Mouse (Mus musculus) limb, embryonic 12.5 days (tissue): ENCODE results near the gene Fgfr3. TPM values are rescaled to one million over a fixed set of nuclear protein-coding genes. Genes with fewer than 3 reads are reported as not detected.

ENCODE experiments used
- ATAC-seq: fragments of 200-750 bp; cut with Nextera tagmentation; 2 replicates; pipeline ENCODE4 v1.8.0; 2017; ENCODE audit warnings: low read depth, moderate TSS enrichment; ENCODE audit not compliant: insufficient number of reproducible peaks, insufficient read depth, low FRiP score, low TSS enrichment
- H3K27ac ChIP-seq: fragments of 300-500 bp; sonication (generic); 2 replicates; pipeline ENCODE4 v1.5.1; 2016; ENCODE audit warnings: mild to moderate bottlenecking, moderate library complexity
- H3K27me3 ChIP-seq: fragments of 300-500 bp; sonication (generic); 2 replicates; pipeline ENCODE4 v1.6.1; 2016; ENCODE audit warnings: mild to moderate bottlenecking, moderate library complexity
- H3K36me3 ChIP-seq: fragments of 300-500 bp; sonication (generic); 2 replicates; pipeline ENCODE4 v1.6.1; 2016; ENCODE audit warnings: mild to moderate bottlenecking, moderate library complexity
- H3K4me1 ChIP-seq: fragments of 300-500 bp; sonication (generic); replicated peaks from 2 replicates; pipeline ENCODE4 v1.6.1; 2016
- H3K4me2 ChIP-seq: fragments of 300-500 bp; sonication (generic); 2 replicates; pipeline ENCODE4 v1.6.1; 2016; ENCODE audit warnings: mild to moderate bottlenecking, moderate library complexity
- H3K4me3 ChIP-seq: fragments of 300-500 bp; sonication (generic); replicated peaks from 2 replicates; pipeline ENCODE4 v1.5.1; 2016; ENCODE audit warnings: mild to moderate bottlenecking
- H3K9ac ChIP-seq: fragments of 300-500 bp; sonication (generic); replicated peaks from 2 replicates; pipeline ENCODE4 v1.6.1; 2016; ENCODE audit warnings: mild to moderate bottlenecking, moderate library complexity
- H3K9me3 ChIP-seq: fragments of 300-500 bp; sonication (generic); 2 replicates; pipeline ENCODE4 v1.6.1; 2016; ENCODE audit warnings: mild to moderate bottlenecking, moderate library complexity
- WGBS: fragments of 180-500 bp; shearing (Covaris S2); methylation state at CpG from one replicate; pipeline ENCODE4 v1.1.7; 2016; 5-methylcytosine and 5-hydroxymethylcytosine counted together
- polyA plus RNA-seq: library from polyadenylated mRNA; unstranded; fragments of >200 nt; fragmentation: Nextera tagmentation; extraction: Ambion mirVana; gene quantifications from 2 replicates; pipeline ENCODE4 v1.2.1, GENCODE M21; 2016

The Fgfr3 gene
- polyA plus RNA-seq, 1 experiment from 2014 or later, result 24.5 TPM

GRCm38 (mm10) chr5:33718460-33718859 is 3.0 kb upstream of the Fgfr3 start:
- Histone ChIP-seq H3K9me3 (no peaks in the 10 kb centered on the region), H3K4me2 (no peak overlapping the region), H3K4me3 (no peak overlapping the region), H3K4me1 (peaks cover 30% of the 10 kb centered on the region), H3K27ac (no peak overlapping the region), H3K27me3 (peaks cover 38% of the 10 kb centered on the region), H3K9ac (no peak overlapping the region), H3K36me3 (no peaks in the 10 kb centered on the region)
- no peak for ATAC-seq
- WGBS, result 67% methylated on average over 5 of the region's 5 CpGs

- Histone ChIP-seq H3K4me3 (peak overlapping the region; percentile 75), H3K4me2 (peak overlapping the region; percentile 96), H3K27me3 (peaks cover 63% of the 10 kb centered on the region), H3K9ac (peak overlapping the region; percentile 87), H3K4me1 (peaks cover 45% of the 10 kb centered on the region), H3K36me3 (peaks cover 5% of the 10 kb centered on the region; the same call in 1 of the 2 replicates), H3K27ac (no peak overlapping the region), H3K9me3 (no peaks in the 10 kb centered on the region)
- 12% methylated on average over 8 of the region's 8 CpGs for WGBS
- no peak for ATAC-seq
These were observed 503 bp upstream of the Fgfr3 start for GRCm38 (mm10) chr5:33720852-33721490.

GRCm38 (mm10) chr5:33722266-33723018 is 968 bp downstream of the Fgfr3 start:
- H3K4me1 ChIP-seq, result peaks cover 38% of the 10 kb centered on the region
- ATAC-seq, result 0 out of 2 replicates have a peak, but pooled peaks have one; percentile 1
- H3K9ac ChIP-seq, result peak overlapping the region; percentile 87
- peak overlapping the region; percentile 81 for H3K27ac ChIP-seq
- H3K9me3 ChIP-seq, result no peaks in the 10 kb centered on the region
- WGBS, result under 1% methylated on average over 53 of the region's 53 CpGs
- H3K4me2 ChIP-seq, result peak overlapping the region; percentile 96
- H3K36me3 ChIP-seq, result peaks cover 9% of the 10 kb centered on the region
- H3K27me3 ChIP-seq, result peaks cover 76% of the 10 kb centered on the region
- peak overlapping the region; percentile 75 for H3K4me3 ChIP-seq

- H3K4me1 ChIP-seq, result peaks cover 38% of the 10 kb centered on the region
- under 1% methylated on average over 61 of the region's 61 CpGs for WGBS
- peak overlapping the region; percentile 75 for H3K4me3 ChIP-seq
- H3K27me3 ChIP-seq, result peaks cover 83% of the 10 kb centered on the region
- H3K4me2 ChIP-seq, result peak overlapping the region; percentile 96
- peaks cover 16% of the 10 kb centered on the region for H3K36me3 ChIP-seq
- peak overlapping the region; percentile 87 for H3K9ac ChIP-seq
- peak overlapping the region; percentile 81 for H3K27ac ChIP-seq
- no peak for ATAC-seq
- H3K9me3 ChIP-seq, result no peaks in the 10 kb centered on the region
These were observed 1.7 kb downstream of the Fgfr3 start for GRCm38 (mm10) chr5:33723019-33723640.

- peak overlapping the region; percentile 96 for H3K4me2 ChIP-seq
- no peaks in the 10 kb centered on the region for H3K9me3 ChIP-seq
- H3K4me1 ChIP-seq, result peaks cover 38% of the 10 kb centered on the region
- no peak for ATAC-seq
- H3K9ac ChIP-seq, result peak overlapping the region; percentile 87
- peaks cover 84% of the 10 kb centered on the region for H3K27me3 ChIP-seq
- H3K4me3 ChIP-seq, result peak overlapping the region; percentile 75
- 2% methylated on average over 36 of the region's 36 CpGs for WGBS
- peaks cover 21% of the 10 kb centered on the region for H3K36me3 ChIP-seq
- H3K27ac ChIP-seq, result peak overlapping the region; percentile 81
These were observed 2.4 kb downstream of the Fgfr3 start for GRCm38 (mm10) chr5:33723641-33724465.

GRCm38 (mm10) chr5:33726081-33726647 is 4.7 kb downstream of the Fgfr3 start:
- no peak overlapping the region for H3K27ac ChIP-seq
- peaks cover 34% of the 10 kb centered on the region for H3K4me1 ChIP-seq
- peaks cover 84% of the 10 kb centered on the region for H3K27me3 ChIP-seq
- ATAC-seq, result no peak
- no peaks in the 10 kb centered on the region for H3K9me3 ChIP-seq
- WGBS, result 74% methylated on average over 7 of the region's 7 CpGs
- no peak overlapping the region for H3K9ac ChIP-seq
- peaks cover 42% of the 10 kb centered on the region for H3K36me3 ChIP-seq
- 0 out of 2 replicates have a peak overlapping the region, but pooled peaks have one; percentile 96 for H3K4me2 ChIP-seq
- no peak overlapping the region for H3K4me3 ChIP-seq

DNA sequence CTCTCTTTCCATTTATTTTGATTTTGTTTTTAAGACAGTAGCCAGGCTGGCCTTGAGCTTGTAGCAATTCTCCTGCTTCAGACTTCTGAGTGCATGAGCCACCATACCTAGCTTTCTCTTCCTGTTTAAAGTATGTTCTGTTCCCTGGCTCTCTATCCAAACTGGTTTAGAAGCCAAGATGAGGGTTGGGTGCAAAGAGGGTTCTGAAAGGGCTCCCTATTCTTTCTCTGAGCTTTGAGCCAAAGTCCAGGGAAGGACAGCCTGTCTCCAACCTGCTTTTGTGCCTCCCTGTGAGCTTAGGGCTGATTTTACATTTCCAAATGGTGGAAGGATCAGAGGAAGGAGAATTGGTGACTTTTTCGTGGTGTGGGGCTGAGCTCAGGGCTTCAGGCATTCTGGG is 5.4 kb downstream of the Fgfr3 start:
- WGBS, result 60% methylated on average over 1 of the region's 1 CpGs
- H3K27me3 ChIP-seq, result peaks cover 89% of the 10 kb centered on the region
- no peak overlapping the region for H3K4me2 ChIP-seq

DNA sequence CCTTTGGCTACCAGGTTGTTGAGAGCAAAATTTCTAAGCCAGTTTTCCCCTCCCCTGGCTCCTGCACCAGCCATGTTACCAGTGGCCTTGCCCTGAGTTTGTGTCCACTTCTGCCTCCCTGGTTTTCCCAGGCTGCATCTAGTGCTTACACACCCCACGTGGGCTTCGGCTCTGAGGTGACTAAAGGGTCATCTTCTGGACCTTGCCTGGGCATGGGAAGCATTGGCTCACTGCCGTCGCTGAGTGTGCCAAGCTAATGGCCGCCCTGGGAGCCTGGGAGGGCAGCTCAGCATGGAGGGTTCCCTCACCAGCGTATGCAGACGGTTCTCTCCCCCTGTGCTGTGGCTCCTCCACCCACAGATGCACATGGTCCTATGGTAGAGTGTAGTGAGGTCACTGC is 7.4 kb downstream of the Fgfr3 start:
- Histone ChIP-seq H3K4me3 (no peak overlapping the region), H3K36me3 (peaks cover 69% of the 10 kb centered on the region), H3K9me3 (no peaks in the 10 kb centered on the region), H3K4me1 (peaks cover 13% of the 10 kb centered on the region), H3K27ac (no peak overlapping the region), H3K4me2 (no peak overlapping the region), H3K9ac (no peak overlapping the region), H3K27me3 (peaks cover 75% of the 10 kb centered on the region)
- ATAC-seq, result no peak
- WGBS, result 77% methylated on average over 7 of the region's 7 CpGs

More for the DNA sequence above, 5.4 kb downstream of the Fgfr3 start:
- Histone ChIP-seq H3K9me3 (no peaks in the 10 kb centered on the region), H3K4me3 (no peak overlapping the region), H3K27ac (no peak overlapping the region), H3K9ac (no peak overlapping the region), H3K36me3 (peaks cover 50% of the 10 kb centered on the region), H3K4me1 (peaks cover 29% of the 10 kb centered on the region)
- ATAC-seq, result no peak

DNA sequence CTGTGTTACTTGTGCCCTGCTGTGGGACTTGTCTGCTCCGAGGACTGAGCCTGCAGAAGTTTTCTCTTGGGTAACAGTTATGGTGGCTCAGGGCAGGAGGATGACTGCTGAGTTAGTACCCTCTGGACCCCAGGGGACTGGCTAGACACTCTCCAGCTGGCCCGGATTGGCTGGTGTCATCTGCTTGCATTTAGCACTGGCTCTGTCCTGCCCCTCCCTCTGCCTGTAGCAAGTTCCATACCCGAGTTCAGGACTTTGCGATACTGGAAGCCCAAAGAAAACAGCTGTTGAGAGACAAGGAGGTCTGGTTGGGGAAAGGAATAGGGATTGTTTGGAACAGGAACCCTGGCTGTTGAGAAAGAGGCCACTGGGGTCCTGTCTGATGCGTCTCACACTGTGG is 9.0 kb downstream of the Fgfr3 start:
- Histone ChIP-seq H3K36me3 (peaks cover 81% of the 10 kb centered on the region), H3K27ac (no peak overlapping the region), H3K4me1 (no peaks in the 10 kb centered on the region), H3K4me2 (no peak overlapping the region), H3K9ac (no peak overlapping the region), H3K4me3 (no peak overlapping the region), H3K9me3 (no peaks in the 10 kb centered on the region), H3K27me3 (peaks cover 59% of the 10 kb centered on the region)
- WGBS, result 40% methylated on average over 5 of the region's 5 CpGs
- no peak for ATAC-seq

DNA sequence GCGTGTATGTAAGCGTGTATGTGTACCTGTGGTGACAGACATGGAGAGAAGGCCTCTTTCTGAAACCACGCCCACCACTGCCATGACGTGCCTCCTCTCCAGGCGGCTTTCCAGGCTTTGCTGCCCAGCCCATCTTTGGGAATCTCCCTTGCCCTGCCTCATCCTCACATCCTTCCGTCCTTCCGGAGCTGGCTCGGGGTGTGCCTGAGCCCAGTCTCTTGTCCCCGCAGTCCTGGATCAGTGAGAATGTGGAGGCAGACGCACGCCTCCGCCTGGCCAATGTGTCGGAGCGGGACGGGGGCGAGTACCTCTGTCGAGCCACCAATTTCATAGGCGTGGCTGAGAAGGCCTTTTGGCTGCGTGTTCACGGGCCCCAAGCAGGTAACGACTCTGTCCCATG is 9.6 kb downstream of the Fgfr3 start:
- H3K4me3 ChIP-seq, result no peak overlapping the region
- no peaks in the 10 kb centered on the region for H3K4me1 ChIP-seq
- H3K9ac ChIP-seq, result 0 out of 2 replicates have a peak overlapping the region, but pooled peaks have one; percentile 12
- ATAC-seq, result no peak
- H3K36me3 ChIP-seq, result peaks cover 86% of the 10 kb centered on the region
- no peak overlapping the region; the same call in 1 of the 2 replicates for H3K4me2 ChIP-seq
- no peaks in the 10 kb centered on the region for H3K9me3 ChIP-seq
- no peak overlapping the region for H3K27ac ChIP-seq
- WGBS, result 48% methylated on average over 21 of the region's 21 CpGs
- peaks cover 53% of the 10 kb centered on the region for H3K27me3 ChIP-seq
